Mouse (Mus musculus): ENCODE data around the gene Adgrl3. TPM values are rescaled to one million over a fixed set of nuclear protein-coding genes. Genes with fewer than 3 reads are reported as not detected.

Adgrl3 gene
- polyA plus RNA-seq, 1 experiment from 2014 or later: 62.9 TPM

GRCm38 (mm10) chr5:81248724-81249123, 228.8 kb downstream of the Adgrl3 start:
- no peaks in the 10 kb centered on the region for H3K4me1 ChIP-seq (replicated peaks)
- no peak overlapping the region for H3K27ac ChIP-seq
- H3K27me3 ChIP-seq: no peaks in the 10 kb centered on the region
- WGBS: 55% methylated on average over 5 of the region's 5 CpGs
- H3K9ac ChIP-seq (replicated peaks): no peak overlapping the region
- no peaks in the 10 kb centered on the region for H3K36me3 ChIP-seq
- H3K4me2 ChIP-seq: no peak overlapping the region
- no peaks in the 10 kb centered on the region for H3K9me3 ChIP-seq
- no peak overlapping the region for H3K4me3 ChIP-seq (replicated peaks)
- ATAC-seq (ENCODE audit: insufficient number of reproducible peaks, insufficient read depth, low FRiP score, low TSS enrichment, low read depth): no peak

GRCm38 (mm10) chr5:81256091-81256490, 236.2 kb downstream of the Adgrl3 start:
- H3K27me3 ChIP-seq: no peaks in the 10 kb centered on the region
- H3K4me1 ChIP-seq (replicated peaks): no peaks in the 10 kb centered on the region
- no peak for ATAC-seq (ENCODE audit: insufficient number of reproducible peaks, insufficient read depth, low FRiP score, low TSS enrichment, low read depth)
- no peaks in the 10 kb centered on the region for H3K36me3 ChIP-seq
- H3K9me3 ChIP-seq: no peaks in the 10 kb centered on the region
- H3K4me3 ChIP-seq (replicated peaks): no peak overlapping the region
- H3K27ac ChIP-seq: no peak overlapping the region
- WGBS: 87% methylated on average over 3 of the region's 3 CpGs
- no peak overlapping the region for H3K4me2 ChIP-seq
- no peak overlapping the region for H3K9ac ChIP-seq (replicated peaks)

GRCm38 (mm10) chr5:81269689-81270088, 249.8 kb downstream of the Adgrl3 start:
- no peak overlapping the region for H3K4me2 ChIP-seq
- no peaks in the 10 kb centered on the region for H3K9me3 ChIP-seq
- H3K9ac ChIP-seq (replicated peaks): no peak overlapping the region
- H3K4me3 ChIP-seq (replicated peaks): no peak overlapping the region
- no peak for ATAC-seq (ENCODE audit: insufficient number of reproducible peaks, insufficient read depth, low FRiP score, low TSS enrichment, low read depth)
- no peak overlapping the region for H3K27ac ChIP-seq
- no peaks in the 10 kb centered on the region for H3K27me3 ChIP-seq
- 81% methylated on average over 3 of the region's 3 CpGs for WGBS
- no peaks in the 10 kb centered on the region for H3K4me1 ChIP-seq (replicated peaks)
- H3K36me3 ChIP-seq: no peaks in the 10 kb centered on the region

GRCm38 (mm10) chr5:81275346-81276047, 255.6 kb downstream of the Adgrl3 start:
- H3K27ac ChIP-seq: no peak overlapping the region
- H3K4me3 ChIP-seq (replicated peaks): no peak overlapping the region
- no peak for ATAC-seq (ENCODE audit: insufficient number of reproducible peaks, insufficient read depth, low FRiP score, low TSS enrichment, low read depth)
- H3K9me3 ChIP-seq: no peaks in the 10 kb centered on the region
- 65% methylated on average over 6 of the region's 6 CpGs for WGBS
- H3K9ac ChIP-seq (replicated peaks): no peak overlapping the region
- H3K4me2 ChIP-seq: no peak overlapping the region
- H3K36me3 ChIP-seq: no peaks in the 10 kb centered on the region
- H3K27me3 ChIP-seq: no peaks in the 10 kb centered on the region
- no peaks in the 10 kb centered on the region for H3K4me1 ChIP-seq (replicated peaks)

- no peaks in the 10 kb centered on the region for H3K36me3 ChIP-seq
- no peak overlapping the region for H3K4me3 ChIP-seq (replicated peaks)
- H3K27ac ChIP-seq: no peak overlapping the region
- no peaks in the 10 kb centered on the region for H3K27me3 ChIP-seq
- no peak overlapping the region for H3K4me2 ChIP-seq
- H3K4me1 ChIP-seq (replicated peaks): no peaks in the 10 kb centered on the region
- no peak for ATAC-seq (ENCODE audit: insufficient number of reproducible peaks, insufficient read depth, low FRiP score, low TSS enrichment, low read depth)
- no peak overlapping the region for H3K9ac ChIP-seq (replicated peaks)
- no peaks in the 10 kb centered on the region for H3K9me3 ChIP-seq
- WGBS: 60% methylated on average over 2 of the region's 2 CpGs
Measured at GRCm38 (mm10) chr5:81279246-81279645, 259.3 kb downstream of the Adgrl3 start.

- WGBS: 39% methylated on average over 1 of the region's 1 CpGs
- Histone ChIP-seq H3K4me3 (replicated peaks) (no peak overlapping the region), H3K4me2 (no peak overlapping the region), H3K9ac (replicated peaks) (no peak overlapping the region), H3K36me3 (no peaks in the 10 kb centered on the region), H3K4me1 (replicated peaks) (no peaks in the 10 kb centered on the region), H3K27me3 (no peaks in the 10 kb centered on the region), H3K27ac (no peak overlapping the region), H3K9me3 (no peaks in the 10 kb centered on the region)
- ATAC-seq (ENCODE audit: insufficient number of reproducible peaks, insufficient read depth, low FRiP score, low TSS enrichment, low read depth): no peak
Measured at GRCm38 (mm10) chr5:81285643-81286042, 265.7 kb downstream of the Adgrl3 start.

GRCm38 (mm10) chr5:81301874-81302273, 281.9 kb downstream of the Adgrl3 start:
- Histone ChIP-seq H3K4me1 (replicated peaks) (no peaks in the 10 kb centered on the region), H3K9ac (replicated peaks) (no peak overlapping the region), H3K36me3 (no peaks in the 10 kb centered on the region), H3K4me3 (replicated peaks) (no peak overlapping the region), H3K27ac (no peak overlapping the region), H3K9me3 (peaks cover 2% of the 10 kb centered on the region; the same call in 1 of the 2 replicates), H3K4me2 (no peak overlapping the region), H3K27me3 (no peaks in the 10 kb centered on the region)
- ATAC-seq (ENCODE audit: insufficient number of reproducible peaks, insufficient read depth, low FRiP score, low TSS enrichment, low read depth): no peak

- ATAC-seq (ENCODE audit: insufficient number of reproducible peaks, insufficient read depth, low FRiP score, low TSS enrichment, low read depth): no peak
- WGBS: 90% methylated on average over 3 of the region's 3 CpGs
Measured at GRCm38 (mm10) chr5:81317406-81318112, 297.6 kb downstream of the Adgrl3 start.

GRCm38 (mm10) chr5:81321276-81321934, 301.5 kb downstream of the Adgrl3 start:
- ATAC-seq (ENCODE audit: insufficient number of reproducible peaks, insufficient read depth, low FRiP score, low TSS enrichment, low read depth): no peak
- H3K4me3 ChIP-seq (replicated peaks): no peak overlapping the region
- no peak overlapping the region for H3K27ac ChIP-seq
- H3K4me2 ChIP-seq: no peak overlapping the region
- H3K4me1 ChIP-seq (replicated peaks): no peaks in the 10 kb centered on the region
- H3K36me3 ChIP-seq: no peaks in the 10 kb centered on the region
- no peaks in the 10 kb centered on the region for H3K9me3 ChIP-seq
- no peak overlapping the region for H3K9ac ChIP-seq (replicated peaks)
- WGBS: 77% methylated on average over 2 of the region's 2 CpGs
- no peaks in the 10 kb centered on the region for H3K27me3 ChIP-seq

More at GRCm38 (mm10) chr5:81317406-81318112, 297.6 kb downstream of the Adgrl3 start:
- Histone ChIP-seq H3K4me1 (replicated peaks) (no peaks in the 10 kb centered on the region), H3K9ac (replicated peaks) (no peak overlapping the region), H3K36me3 (no peaks in the 10 kb centered on the region), H3K27me3 (no peaks in the 10 kb centered on the region), H3K4me2 (no peak overlapping the region), H3K27ac (no peak overlapping the region), H3K9me3 (no peaks in the 10 kb centered on the region), H3K4me3 (replicated peaks) (no peak overlapping the region)

GRCm38 (mm10) chr5:81322064-81322463, 302.1 kb downstream of the Adgrl3 start:
- Histone ChIP-seq H3K36me3 (no peaks in the 10 kb centered on the region), H3K4me1 (replicated peaks) (no peaks in the 10 kb centered on the region), H3K9ac (replicated peaks) (no peak overlapping the region), H3K27ac (no peak overlapping the region), H3K27me3 (no peaks in the 10 kb centered on the region), H3K4me3 (replicated peaks) (no peak overlapping the region), H3K4me2 (no peak overlapping the region), H3K9me3 (no peaks in the 10 kb centered on the region)
- ATAC-seq (ENCODE audit: insufficient number of reproducible peaks, insufficient read depth, low FRiP score, low TSS enrichment, low read depth): no peak
- WGBS: 92% methylated on average over 4 of the region's 4 CpGs

- Histone ChIP-seq H3K4me1 (replicated peaks) (no peaks in the 10 kb centered on the region; the same call in 1 of the 2 replicates), H3K27ac (no peak overlapping the region), H3K4me2 (no peak overlapping the region), H3K27me3 (0 out of 2 replicates have a peak, but pooled peaks cover 3% of the 10 kb centered on the region), H3K36me3 (no peaks in the 10 kb centered on the region), H3K4me3 (replicated peaks) (no peak overlapping the region), H3K9me3 (no peaks in the 10 kb centered on the region), H3K9ac (replicated peaks) (no peak overlapping the region)
- no peak for ATAC-seq (ENCODE audit: insufficient number of reproducible peaks, insufficient read depth, low FRiP score, low TSS enrichment, low read depth)
- 80% methylated on average over 4 of the region's 4 CpGs for WGBS
Measured at GRCm38 (mm10) chr5:81326916-81327315, 307.0 kb downstream of the Adgrl3 start.
